Mouse (Mus musculus): ENCODE measurements at regions not wholly inside any gene's neighbourhood (a gene's known extent, or its start where the extent isn't known, plus 50 kb on each side); places are given as distances from the start of the nearest gene placed in this dataset.

DNA sequence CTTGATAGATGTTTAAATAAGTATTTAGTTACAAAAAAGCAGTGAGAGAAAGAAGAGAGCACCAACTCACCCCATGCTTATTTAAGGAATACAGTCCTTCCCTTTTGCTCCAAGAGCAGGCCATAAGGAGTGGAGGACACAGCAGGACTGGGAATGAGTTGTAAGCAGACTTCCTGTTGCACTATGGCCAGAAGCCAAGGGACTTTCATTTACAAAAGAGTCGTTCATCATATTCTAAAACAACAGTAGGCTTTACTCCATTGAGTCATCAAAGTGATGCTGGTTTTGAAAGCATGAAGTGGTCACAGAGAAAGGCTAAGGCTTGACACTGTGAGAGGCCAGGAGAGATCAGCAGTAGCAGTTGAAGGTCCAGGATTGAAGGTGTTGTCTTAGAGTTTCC is 84.1 kb upstream of the Fam216b start:
- TF ChIP-seq CTCF (IDR thresholded peaks at IDR 0.05) (no peak), EP300 (IDR thresholded peaks at IDR 0.05) (no peak)

All from lung, postnatal 0 days (tissue).